Mouse (Mus musculus) testis, adult 2 months (tissue): ENCODE measurements around the gene Atrnl1. TPM values are rescaled to one million over a fixed set of nuclear protein-coding genes. Genes with fewer than 3 reads are reported as not detected.
A peak's percentile ranks its signal among the peaks of the same experiment; 100 is the strongest.

Experiments used
- H3K27ac ChIP-seq: fragments of 200-500 bp; 2 replicates; pipeline ENCODE4 v1.5.1; 2012; ENCODE audit warnings: low read depth, low read length; ENCODE audit not compliant: control insufficient read depth, insufficient read depth
- H3K27me3 ChIP-seq: fragments of 200-500 bp; 2 replicates; pipeline ENCODE4 v1.6.1; 2012; ENCODE audit warnings: mild to moderate bottlenecking, low read length, moderate library complexity; ENCODE audit not compliant: control insufficient read depth, insufficient read depth
- H3K36me3 ChIP-seq: fragments of 200-500 bp; 2 replicates; pipeline ENCODE4 v1.6.1; 2012; ENCODE audit warnings: mild to moderate bottlenecking, low read length; ENCODE audit not compliant: control insufficient read depth, insufficient read depth
- H3K4me1 ChIP-seq: fragments of 200-500 bp; 2 replicates; pipeline ENCODE4 v1.6.1; 2012; ENCODE audit warnings: low read length; ENCODE audit not compliant: control insufficient read depth, insufficient read depth
- H3K4me3 ChIP-seq: fragments of 200-500 bp; 2 replicates; pipeline ENCODE4 v1.5.1; 2012; ENCODE audit warnings: low read depth, mild to moderate bottlenecking, low read length, moderate library complexity, mixed read lengths; ENCODE audit not compliant: control insufficient read depth
- CTCF ChIP-seq: fragments of 200-500 bp; IDR thresholded peaks from 2 replicates; pipeline ENCODE4 v1.5.1; 2012; ENCODE audit warnings: low read depth, mild to moderate bottlenecking, inconsistent platforms, low read length, moderate library complexity; ENCODE audit not compliant: control insufficient read depth, insufficient read depth, insufficient replicate concordance
- POLR2A ChIP-seq: fragments of 200-500 bp; IDR thresholded peaks from 2 replicates; pipeline ENCODE4 v1.6.1; 2012; ENCODE audit warnings: low read depth, mild to moderate bottlenecking, inconsistent platforms, low read length, moderate library complexity; ENCODE audit not compliant: control insufficient read depth
- polyA plus RNA-seq: library from polyadenylated mRNA; depleted of rRNA; stranded (reverse); fragments of >200 nt; gene quantifications from 2 replicates; pipeline ENCODE4 v1.2.3, GENCODE M21; 2012

The Atrnl1 gene
- polyA plus RNA-seq, 1 experiment = 3.8 TPM

DNA sequence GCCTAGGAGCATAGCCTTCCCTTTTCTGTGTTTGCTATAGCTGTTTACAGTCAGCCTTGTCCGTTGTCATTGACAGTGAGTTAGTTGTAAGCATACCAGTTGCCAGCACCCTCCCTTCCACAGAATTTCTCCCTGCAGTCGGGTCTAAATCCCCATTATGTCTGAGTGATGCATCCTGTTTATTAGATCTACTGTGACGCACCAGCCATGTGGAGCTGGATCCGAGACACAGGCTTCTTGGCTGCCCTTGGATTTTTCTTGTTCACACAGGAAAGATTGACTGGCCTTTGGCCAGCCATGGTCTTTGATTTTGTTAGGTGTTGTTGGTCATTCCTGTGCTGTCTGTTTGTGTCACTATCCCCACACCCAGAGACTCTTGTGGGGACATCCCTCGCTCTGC lies 102.3 kb downstream of the Atrnl1 start:
- no peaks in the 10 kb centered on the region for H3K4me1 ChIP-seq
- H3K36me3 ChIP-seq = no peaks in the 10 kb centered on the region
- H3K27me3 ChIP-seq = no peaks in the 10 kb centered on the region
- no peak overlapping the region for H3K27ac ChIP-seq
- TF ChIP-seq POLR2A (no peak), CTCF (no peak)
- no peak overlapping the region for H3K4me3 ChIP-seq

DNA sequence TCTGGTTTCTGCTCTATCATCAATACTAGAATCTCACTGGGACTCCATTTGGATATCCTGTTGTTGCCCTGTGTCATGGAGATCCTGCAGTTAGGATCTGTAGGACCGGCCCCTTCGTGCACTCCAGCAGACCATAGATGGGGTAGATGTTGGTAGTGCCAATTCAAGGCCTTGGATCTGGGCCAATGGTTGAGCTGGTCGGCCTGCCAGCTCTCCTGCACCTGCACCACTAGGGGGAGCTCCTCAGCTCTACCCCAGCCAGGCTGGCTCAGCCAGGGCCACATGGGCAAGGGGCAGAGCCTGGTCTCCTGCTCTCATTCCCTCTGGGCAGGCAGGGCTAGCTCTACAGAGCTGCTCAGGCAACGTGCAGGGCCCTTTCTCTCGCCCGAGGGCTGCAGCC lies 114.1 kb downstream of the Atrnl1 start:
- Histone ChIP-seq H3K27ac (no peak overlapping the region), H3K36me3 (no peaks in the 10 kb centered on the region), H3K4me3 (no peak overlapping the region), H3K4me1 (no peaks in the 10 kb centered on the region), H3K27me3 (no peaks in the 10 kb centered on the region)
- TF ChIP-seq CTCF (peak; percentile 91; the same call in 1 of the 2 replicates), POLR2A (no peak)

DNA sequence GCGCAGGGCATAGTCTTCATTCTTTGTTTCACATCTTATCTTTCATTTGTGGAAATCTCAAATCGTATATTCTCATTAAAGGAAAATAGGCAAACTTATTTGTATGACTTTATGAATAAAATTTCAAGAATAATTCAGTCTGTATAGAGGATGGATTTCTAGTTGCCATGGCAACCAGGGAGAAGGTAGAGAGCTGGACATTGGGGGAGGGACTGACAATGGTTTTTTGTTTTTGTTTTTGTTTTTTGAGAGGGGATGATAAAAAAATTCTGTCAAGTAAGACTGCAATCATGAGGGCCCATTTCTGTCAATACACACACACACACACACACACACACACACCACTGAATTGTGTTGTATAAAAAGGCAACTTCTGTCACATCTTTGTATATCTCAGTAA lies 114.5 kb downstream of the Atrnl1 start:
- no peak overlapping the region for H3K27ac ChIP-seq

GRCm38 (mm10) chr19:57727009-57727408 lies 116.2 kb downstream of the Atrnl1 start:
- no peak for TF ChIP-seq POLR2A
- no peak for TF ChIP-seq CTCF
- no peaks in the 10 kb centered on the region for H3K36me3 ChIP-seq
- no peaks in the 10 kb centered on the region for H3K4me1 ChIP-seq
- no peaks in the 10 kb centered on the region for H3K27me3 ChIP-seq
- H3K27ac ChIP-seq = no peak overlapping the region
- H3K4me3 ChIP-seq = no peak overlapping the region

More for the DNA sequence above, 114.5 kb downstream of the Atrnl1 start:
- Histone ChIP-seq H3K36me3 (no peaks in the 10 kb centered on the region), H3K27me3 (no peaks in the 10 kb centered on the region), H3K4me3 (no peak overlapping the region), H3K4me1 (no peaks in the 10 kb centered on the region)
- TF ChIP-seq POLR2A (no peak), CTCF (no peak)

DNA sequence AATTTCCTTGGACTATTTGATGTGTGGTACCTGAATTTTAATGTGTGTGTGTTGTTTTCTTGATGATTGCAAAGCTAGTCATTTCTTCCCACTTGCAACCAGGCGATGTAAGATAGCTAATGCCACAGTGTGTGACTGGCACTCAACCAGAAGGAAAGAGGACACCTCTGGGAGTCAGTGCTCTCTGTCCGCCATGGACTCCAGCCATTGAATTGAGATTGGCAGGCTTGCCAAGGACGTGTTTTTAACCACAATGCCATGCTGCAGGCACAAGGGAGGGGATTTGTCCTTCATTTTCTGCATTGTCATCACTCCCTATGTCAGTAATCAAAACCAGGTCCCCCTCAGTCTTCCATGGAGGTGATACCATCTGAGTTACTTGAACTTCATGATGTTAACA lies 126.6 kb downstream of the Atrnl1 start:
- no peaks in the 10 kb centered on the region for H3K4me1 ChIP-seq
- H3K27me3 ChIP-seq = no peaks in the 10 kb centered on the region
- H3K4me3 ChIP-seq = no peak overlapping the region
- H3K36me3 ChIP-seq = no peaks in the 10 kb centered on the region
- no peak overlapping the region for H3K27ac ChIP-seq
- no peak for TF ChIP-seq CTCF
- no peak for TF ChIP-seq POLR2A

DNA sequence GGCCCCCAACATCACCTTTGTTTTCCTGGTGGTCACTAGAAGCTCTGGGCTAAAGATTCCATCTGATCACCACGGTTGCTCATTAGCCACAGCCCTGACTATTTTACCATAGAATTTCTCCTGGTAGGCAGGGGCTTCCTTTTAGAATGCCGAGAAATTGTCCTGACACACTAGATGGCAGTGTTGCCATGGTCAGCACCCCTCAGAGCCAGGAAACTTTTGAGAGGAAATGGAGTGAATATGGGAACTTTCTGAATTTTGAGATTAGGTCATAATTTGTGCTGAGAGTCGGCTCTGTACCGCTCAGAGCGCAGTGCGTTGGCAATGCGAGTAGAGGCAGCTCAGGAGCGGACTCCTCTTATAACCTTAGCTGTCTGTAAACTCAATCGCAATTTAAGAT lies 134.7 kb downstream of the Atrnl1 start:
- H3K27me3 ChIP-seq = no peaks in the 10 kb centered on the region
- no peaks in the 10 kb centered on the region for H3K4me1 ChIP-seq
- H3K36me3 ChIP-seq = no peaks in the 10 kb centered on the region
- H3K27ac ChIP-seq = no peak overlapping the region
- no peak overlapping the region for H3K4me3 ChIP-seq
- TF ChIP-seq POLR2A (no peak), CTCF (no peak)

- TF ChIP-seq CTCF (no peak), POLR2A (no peak)
Measured at GRCm38 (mm10) chr19:57746553-57746952, 135.7 kb downstream of the Atrnl1 start.

DNA sequence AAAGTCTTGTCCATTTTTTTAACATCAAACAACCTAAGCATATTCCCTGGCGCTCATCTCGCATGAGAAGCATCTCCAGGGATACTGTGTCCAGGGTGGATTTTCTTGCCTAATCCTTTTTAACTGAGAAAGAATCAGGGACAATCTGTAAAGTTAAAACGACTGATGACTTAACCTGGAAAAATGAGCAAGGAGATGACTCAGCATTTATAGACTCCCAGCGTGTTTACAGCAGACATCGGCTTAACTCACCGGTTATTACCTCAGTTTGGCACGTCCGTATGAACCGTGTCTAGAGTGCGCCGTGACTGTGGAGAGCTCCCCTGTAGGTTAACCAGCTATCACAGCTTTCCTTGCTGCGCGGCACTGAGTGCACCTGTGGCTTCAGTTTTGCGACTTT lies 141.4 kb downstream of the Atrnl1 start:
- Histone ChIP-seq H3K36me3 (no peaks in the 10 kb centered on the region), H3K4me1 (no peaks in the 10 kb centered on the region), H3K27ac (no peak overlapping the region), H3K27me3 (no peaks in the 10 kb centered on the region), H3K4me3 (no peak overlapping the region)
- TF ChIP-seq CTCF = no peak
- TF ChIP-seq POLR2A = no peak

More at GRCm38 (mm10) chr19:57746553-57746952, 135.7 kb downstream of the Atrnl1 start:
- H3K4me1 ChIP-seq = no peaks in the 10 kb centered on the region
- H3K36me3 ChIP-seq = no peaks in the 10 kb centered on the region
- H3K27ac ChIP-seq = no peak overlapping the region
- H3K4me3 ChIP-seq = no peak overlapping the region
- no peaks in the 10 kb centered on the region for H3K27me3 ChIP-seq

GRCm38 (mm10) chr19:57762526-57762925 lies 151.7 kb downstream of the Atrnl1 start:
- no peak overlapping the region for H3K4me3 ChIP-seq
- TF ChIP-seq CTCF (no peak), POLR2A (no peak)
- H3K4me1 ChIP-seq = no peaks in the 10 kb centered on the region
- H3K27me3 ChIP-seq = no peaks in the 10 kb centered on the region
- H3K36me3 ChIP-seq = no peaks in the 10 kb centered on the region
- H3K27ac ChIP-seq = no peak overlapping the region
